Mouse (Mus musculus): Measurements from ENCODE around the gene Espn.

DNA sequence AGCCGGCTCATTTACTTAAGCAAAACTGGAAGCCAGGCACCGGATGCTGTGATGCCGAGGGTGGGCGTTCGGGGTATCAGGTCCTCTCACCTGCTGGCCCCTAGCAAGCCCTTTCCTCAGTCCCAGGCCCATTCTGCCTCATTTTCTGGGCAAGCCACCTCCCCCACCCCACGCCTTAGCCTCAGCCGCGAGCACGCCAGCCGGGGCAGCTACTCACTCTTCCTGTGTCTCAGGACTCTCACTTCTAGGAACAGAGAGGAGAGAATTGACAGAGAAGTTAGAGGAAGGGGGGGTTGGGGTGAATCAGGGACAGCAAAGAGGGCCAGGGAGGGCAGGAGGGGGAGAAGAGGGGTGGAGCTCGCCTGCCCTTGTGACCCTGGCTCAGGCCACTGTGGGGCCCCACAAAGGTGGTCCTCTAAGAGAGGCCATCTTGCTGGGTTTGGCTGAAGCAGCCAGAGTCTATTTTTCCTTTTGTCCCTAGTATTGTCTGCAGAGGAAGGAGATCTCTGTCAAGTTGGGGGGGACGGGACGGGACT is 22.7 kb downstream of the Espn start:
- TF ChIP-seq GATA1 (IDR thresholded peaks at IDR 0.05; ENCODE audit: low read length) (no peak), TAL1 (IDR thresholded peaks at IDR 0.05; ENCODE audit: low read length) (no peak)

Data from erythroblast, embryonic 14.5 days (primary cell).